Mouse (Mus musculus) adrenal gland, postnatal 4 days (tissue): ENCODE results near the gene Klk1b9. TPM values are rescaled to one million over a fixed set of nuclear protein-coding genes. Genes with fewer than 3 reads are reported as not detected.
"Not testable (repeated sequence)": the region's sequence is repeated elsewhere in the genome, so short reads cannot be mapped to it uniquely, and the experiment has no call there.

Experiments
- DNase-seq, 2 experiments: peaks; one replicate each; pipeline ENCODE4 v3.0.0; 2021 to 2022; ENCODE audit warnings: low spot score in 2 of 2, mixed read lengths in 2 of 2
- long read RNA-seq, 2 experiments: library from polyadenylated mRNA; stranded (forward); transcript quantifications; one replicate each; pipeline ENCODE4 v2.0.0; 2021
- total RNA-seq, 2 experiments: library from RNA; stranded (reverse); gene quantifications; 2 replicates each; pipeline ENCODE4 v1.2.3; 2021

The Klk1b9 gene
- total RNA-seq, result not detected
- long read RNA-seq, experiment 1, result 0 reads
- long read RNA-seq, experiment 2, result 0 reads

DNA sequence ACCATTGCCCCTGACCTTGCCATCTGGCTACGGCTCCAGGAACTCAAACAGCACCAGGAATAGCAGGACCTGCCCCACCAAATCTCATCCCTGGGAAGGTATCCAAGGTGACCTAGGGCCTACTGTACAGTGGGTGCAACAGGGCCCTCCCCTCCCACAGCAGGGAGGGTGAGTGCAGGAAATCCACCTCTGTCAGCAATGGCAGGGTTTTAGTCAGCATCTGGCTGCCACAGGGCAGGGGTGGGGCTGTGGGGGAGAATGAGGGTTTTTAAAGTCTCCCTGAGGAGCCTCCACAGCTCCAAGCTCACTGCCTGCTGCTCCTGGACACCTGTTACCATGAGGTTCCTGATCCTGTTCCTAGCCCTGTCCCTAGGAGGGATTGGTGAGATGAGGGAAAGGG, at the start of gene Klk1b9:
Klk1b9 (plus strand) TSS at position 301 of the 400 bp plus-strand sequence.
- not testable (repeated sequence) for DNase-seq

DNA sequence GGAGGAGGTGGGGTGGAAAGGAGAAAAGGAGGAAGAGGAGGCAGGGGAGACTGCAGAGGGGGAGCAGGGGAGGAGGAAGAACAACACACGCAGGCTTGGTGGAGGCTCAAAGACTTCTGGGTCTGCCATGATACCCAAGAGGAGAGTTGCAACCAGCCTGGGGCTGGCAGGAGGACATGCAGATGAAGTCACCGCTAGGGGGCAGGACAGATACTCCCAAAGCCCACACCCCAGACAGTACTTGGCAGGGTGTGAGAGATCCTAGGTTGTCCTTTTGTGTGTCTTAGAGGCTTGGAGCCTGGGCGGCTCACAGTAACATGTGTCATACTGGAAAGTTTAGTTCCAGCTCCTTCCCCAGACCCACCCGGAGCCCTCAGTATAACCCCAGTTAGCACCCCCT, 47.3 kb upstream of the Klk1b9 start:
- no peak for DNase-seq

DNA sequence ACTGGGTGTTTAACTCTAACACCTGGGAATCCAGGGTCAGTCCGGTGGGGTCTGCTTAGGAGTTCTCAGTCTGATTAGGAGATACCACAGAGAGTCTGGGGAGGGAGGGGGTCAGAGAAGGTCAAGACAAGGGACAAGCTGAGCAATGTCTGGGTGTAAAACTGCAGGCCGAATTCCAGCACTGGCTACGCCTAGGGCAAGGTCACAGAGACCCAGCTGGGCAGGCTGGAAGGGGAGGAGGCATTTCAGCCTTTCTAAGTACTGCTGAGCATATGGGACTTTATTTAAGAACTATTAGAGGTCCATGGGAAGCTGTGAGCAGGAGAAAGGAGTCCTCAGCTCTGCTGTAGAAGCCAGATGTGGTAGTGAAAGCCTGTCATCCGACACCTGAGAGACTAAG, 43.5 kb upstream of the Klk1b9 start:
- DNase-seq, result no peak

DNA sequence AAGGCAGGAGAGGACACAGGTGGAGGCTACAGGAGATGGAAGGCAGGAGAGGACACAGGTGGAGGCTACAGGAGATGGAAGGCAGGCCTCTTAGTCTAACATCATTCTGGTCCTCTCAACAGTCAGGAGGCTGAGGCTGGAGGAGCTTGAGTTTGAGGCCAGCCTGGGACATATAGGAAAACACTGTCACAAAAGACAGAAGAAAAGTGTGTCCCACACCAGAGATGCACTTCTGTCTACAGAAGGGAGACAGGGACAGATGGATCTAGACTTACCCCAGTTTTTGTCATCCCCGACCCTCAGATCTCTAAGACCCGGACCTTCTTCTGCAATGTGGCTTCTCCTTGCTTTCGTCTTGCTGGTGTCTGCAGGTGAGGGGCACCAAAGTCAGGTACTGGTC, 42.4 kb upstream of the Klk1b9 start, which contains the start of gene Klk15:
Klk15 (plus strand) TSS at position 301 of the 400 bp plus-strand sequence.
- no peak for DNase-seq

DNA sequence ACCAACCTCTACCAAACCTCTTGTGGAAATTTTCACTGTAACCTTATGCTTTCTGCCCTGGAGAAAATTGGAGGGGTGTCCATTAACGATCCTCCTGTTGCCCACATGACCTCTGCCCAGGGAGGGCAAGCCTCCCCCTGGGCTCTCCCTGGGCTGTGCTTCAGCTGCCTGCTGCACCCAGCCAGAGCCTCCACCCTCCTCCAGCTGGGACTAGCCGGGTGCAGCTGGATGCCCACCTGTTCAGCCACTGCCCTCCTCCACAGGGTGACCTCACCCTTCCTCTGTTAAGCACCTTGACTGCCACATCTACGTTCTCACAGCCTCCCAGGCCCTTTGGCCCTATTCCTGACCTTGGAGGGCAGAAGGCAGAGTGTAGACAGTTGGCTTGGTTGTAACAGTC, 41.1 kb upstream of the Klk1b9 start:
- no peak for DNase-seq

DNA sequence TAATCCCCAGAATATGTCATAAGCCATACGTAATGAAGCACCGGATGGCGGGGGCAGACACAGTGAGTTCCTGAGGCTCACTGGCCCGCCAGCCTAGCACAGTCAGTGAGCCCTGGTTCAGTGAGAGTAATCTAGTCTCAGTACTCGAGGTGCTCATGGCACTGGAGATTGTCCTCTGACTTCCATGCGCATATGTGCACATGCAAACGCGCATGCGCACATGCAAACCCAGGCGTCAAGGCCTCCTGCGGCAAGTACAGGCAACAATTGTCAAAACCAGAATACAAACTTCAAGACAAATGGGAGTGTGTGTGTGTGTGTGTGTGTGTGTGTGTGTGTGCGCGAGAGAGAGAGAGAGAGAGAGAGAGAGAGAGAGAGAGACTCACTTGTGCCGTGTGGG, 39.3 kb upstream of the Klk1b9 start:
- no peak for DNase-seq

DNA sequence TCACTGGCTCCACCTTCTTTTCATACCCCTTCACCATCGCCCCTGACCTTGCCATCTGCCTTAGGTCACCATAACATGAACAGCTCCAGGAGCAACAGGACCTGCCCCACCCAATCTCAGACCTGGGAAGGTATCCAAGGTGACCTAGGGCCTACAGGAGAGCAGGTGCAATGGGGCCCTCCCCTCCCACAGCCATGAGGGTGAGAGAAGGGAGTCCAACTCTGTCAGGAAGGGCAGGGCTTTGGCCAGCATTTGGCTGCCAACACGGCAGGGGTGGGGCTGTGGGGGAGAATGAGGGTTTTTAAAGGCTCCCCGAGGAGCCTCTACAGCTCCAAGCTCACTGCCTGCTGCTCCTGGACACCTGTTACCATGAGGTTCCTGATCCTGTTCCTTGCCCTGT, 33.6 kb upstream of the Klk1b9 start:
- DNase-seq, result not testable (repeated sequence)

DNA sequence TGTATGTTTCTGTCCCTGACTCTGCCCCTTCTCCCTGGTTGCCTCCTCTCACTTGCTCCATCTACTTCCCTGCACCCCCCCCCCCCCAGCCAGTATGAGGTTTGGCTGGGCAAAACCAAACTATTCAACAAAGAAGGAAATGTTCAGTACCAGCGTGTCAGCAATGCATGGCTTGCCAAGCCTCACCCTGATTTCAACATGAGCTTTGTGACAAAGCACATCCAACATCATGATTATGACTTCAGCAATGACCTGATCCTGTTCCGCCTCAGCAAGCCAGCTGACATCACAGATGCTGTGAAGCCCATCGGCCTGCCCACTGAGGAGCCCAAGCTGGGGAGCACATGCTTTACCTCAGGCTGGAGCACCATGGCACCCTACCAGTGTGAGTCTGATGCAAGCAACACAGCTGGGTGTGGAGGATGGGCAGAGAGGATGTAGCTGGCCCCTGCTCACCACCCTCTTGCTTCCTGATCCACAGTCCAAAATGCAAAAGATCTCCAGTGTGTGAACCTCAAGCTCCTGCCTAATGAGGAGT, 31.1 kb upstream of the Klk1b9 start:
- DNase-seq, result no peak

DNA sequence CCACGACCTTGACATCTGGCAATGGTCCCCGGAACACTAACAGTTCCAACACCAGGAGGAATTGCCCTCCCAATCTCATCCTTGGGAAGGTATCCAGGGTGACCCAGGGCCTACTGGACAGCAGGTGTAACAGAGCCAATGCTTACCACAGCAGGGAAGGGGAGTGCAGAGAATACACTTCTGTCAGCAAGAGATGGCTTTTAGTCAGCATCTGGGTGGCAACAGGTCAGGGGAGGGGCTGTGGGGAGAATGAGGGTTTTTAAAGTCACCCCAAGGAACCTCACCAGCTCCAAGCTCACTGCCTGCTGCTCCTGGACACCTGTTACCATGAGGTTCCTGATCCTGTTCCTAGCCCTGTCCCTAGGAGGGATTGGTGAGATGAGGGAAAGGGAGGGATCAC, 25.5 kb upstream of the Klk1b9 start, which contains the start of gene Klk1b8:
Klk1b8 (plus strand) TSS at position 301 of the 400 bp plus-strand sequence.
- no peak for DNase-seq

DNA sequence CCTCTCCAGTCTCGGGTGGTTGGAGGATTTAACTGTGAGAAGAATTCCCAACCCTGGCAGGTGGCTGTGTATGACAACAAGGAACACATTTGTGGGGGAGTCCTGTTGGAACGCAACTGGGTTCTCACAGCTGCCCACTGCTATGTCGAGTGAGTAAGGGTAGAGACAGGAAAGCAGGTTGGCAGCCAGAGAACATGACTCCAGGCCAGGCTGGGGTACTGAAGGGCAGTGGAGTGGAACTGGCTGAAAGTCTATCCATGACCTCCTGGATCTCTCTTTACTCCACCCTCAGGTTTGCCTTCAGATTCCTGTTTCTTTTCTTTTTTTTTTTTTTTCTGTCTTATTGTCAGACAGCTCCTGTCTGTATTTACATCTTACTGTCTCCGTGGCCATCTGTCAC, 23.2 kb upstream of the Klk1b9 start:
- no peak for DNase-seq

DNA sequence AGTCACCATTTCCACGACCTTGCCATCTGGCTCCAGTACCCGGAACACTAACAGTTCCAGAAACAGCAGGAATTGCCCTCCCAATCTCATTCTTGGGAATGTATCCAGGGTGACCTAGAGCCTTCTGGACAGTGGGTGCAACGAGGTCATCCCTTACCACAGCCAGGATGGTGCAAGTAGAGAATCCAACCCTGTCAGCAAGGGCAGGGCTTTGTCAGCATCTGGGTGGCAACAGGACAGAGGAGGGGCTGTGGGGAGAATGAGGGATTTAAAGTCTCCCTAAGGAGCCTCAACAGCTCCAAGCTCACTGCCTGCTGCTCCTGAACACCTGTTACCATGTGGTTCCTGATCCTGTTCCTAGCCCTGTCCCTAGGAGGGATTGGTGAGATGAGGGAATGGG, 9.4 kb upstream of the Klk1b9 start, which contains the start of gene Klk1b1:
Klk1b1 (plus strand) TSS at position 301 of the 400 bp plus-strand sequence.
- DNase-seq, result no peak

DNA sequence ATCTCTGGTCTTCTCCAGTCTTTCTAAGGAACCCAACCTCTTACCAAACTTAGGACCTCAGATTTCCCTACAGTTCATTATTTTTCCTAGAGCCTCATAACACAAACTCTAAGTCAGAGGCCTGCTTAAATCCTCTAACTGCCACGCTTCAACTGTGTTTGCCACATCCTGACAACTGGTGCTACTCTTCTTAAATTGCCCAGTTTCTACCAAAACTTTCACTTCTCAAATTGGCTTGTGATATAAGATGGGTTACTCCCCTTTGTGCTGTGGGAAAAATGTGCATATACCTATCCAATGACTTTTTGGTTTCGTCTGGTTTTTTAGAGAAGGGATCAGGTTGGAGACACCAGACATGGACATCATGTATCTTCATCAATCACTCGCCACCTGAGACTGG, 8.8 kb upstream of the Klk1b9 start:
- no peak for DNase-seq

DNA sequence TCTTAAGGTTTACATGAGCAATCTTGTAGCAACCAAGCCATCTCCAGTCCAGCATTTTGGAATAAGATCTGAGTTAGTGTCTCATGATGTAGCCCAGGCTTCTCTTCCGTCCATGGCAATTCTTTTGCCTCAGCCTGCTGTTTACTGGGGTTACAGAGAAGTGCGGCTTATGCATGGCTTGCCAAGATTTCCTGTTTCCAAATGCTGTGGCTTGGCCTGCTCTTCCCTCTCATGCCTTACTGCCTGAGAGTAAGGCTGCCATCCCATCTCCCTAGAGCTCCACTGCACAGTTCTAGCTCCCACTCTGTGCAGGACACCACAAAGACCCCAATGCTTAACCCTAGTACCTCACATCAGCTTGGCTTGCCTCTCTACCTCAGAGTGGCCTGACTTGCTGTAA, 8.2 kb upstream of the Klk1b9 start:
- DNase-seq, result no peak

DNA sequence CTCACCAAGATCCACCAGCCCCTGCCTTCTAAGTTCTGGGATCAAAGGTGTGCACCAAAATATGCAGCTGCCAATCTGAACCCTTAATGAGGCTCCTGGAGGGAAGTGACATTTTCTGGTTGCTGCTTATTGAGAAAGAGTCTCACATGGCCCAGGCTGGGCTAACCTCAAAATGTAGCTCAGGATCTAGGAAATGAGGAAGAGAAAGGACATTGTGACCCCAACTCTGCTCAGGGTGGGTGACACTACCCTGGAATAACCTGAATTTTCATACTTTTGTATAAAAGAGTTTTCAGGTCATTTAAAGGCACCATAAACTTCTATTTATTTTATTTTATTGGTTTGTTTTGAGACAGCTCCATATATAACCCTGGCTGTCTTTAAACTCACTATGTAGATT, 9.8 kb downstream of the Klk1b9 start:
- DNase-seq, result no peak

DNA sequence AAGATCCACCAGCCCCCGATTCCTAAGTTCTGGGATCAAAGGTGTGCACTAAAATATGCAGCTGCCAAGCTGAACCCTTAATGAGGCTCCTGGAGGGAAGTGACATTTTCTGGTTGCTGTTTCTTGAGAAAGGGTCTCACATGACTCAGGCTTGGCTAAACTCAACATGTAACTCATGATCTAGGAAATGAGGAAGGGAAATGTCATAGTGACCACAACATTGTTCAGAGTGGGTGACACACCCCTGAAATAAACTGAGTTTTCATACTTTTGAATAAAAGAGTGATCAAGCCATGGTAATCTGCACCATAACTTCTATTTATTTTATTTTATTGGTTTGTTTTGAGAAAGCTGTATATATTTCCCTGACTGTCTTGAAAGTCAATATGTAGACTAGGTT, 19.0 kb downstream of the Klk1b9 start:
- not testable (repeated sequence) for DNase-seq

DNA sequence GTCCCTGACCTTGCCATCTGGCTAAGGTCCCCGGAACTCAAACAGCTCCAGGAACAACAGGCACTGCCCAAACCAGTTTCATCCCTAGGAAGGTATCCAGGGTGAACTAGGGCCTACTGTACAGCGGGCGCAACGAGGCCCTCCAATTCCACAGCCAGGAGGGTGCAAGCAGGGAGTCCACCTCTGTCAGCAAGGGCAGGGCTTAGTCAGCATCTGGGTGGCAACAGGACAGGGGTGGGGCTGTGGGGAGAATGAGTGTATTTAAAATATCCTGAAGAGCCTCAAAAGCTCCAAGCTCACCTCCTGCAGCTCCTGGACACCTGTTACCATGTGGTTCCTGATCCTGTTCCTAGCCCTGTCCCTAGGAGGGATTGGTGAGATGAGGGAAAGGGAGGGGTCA, 19.7 kb downstream of the Klk1b9 start, which contains the start of gene Klk1b11:
Klk1b11 (plus strand) TSS at position 301 of the 400 bp plus-strand sequence.
- DNase-seq, result not testable (repeated sequence)

DNA sequence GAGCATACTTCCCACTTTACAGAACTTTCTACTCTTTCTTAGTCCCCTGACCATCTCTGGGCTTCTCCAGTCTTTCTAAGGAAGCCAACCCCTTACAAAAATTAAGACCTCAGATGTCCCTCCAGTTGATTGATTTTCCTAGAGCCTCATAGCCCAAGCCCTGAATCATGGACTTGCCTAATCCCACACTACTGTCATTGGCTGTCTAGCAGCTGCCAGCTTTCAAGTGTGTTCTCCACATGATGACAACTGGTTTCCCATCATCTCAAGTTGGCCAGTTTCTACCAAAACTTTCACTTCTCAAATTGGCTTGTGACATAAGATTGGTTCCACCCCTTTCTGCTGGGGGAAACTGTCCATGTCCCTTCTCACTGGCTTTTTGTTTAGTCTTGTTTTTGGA, 29.0 kb downstream of the Klk1b9 start:
- DNase-seq, result no peak

DNA sequence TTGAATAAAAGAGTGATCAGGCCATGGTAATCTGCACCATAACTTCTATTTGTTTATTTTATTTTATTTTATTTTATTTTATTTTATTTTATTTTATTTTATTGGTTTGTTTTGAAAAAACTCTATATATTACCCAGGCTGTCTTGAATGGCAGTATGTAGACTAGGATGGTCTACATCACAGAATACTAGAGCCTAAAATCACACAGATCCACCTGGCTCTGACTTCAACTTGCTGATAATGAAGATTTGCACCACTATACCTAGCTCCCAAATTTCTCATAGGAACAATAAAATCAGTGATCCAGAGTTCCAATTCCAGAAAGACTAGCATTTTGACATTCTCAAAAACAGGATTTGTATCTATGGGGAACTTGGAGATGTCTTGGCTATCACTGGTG, 36.0 kb downstream of the Klk1b9 start, which contains the start of gene Klk1b26:
Klk1b26 (plus strand) TSS at position 301 of the 400 bp plus-strand sequence.
- DNase-seq, result not testable (repeated sequence)

DNA sequence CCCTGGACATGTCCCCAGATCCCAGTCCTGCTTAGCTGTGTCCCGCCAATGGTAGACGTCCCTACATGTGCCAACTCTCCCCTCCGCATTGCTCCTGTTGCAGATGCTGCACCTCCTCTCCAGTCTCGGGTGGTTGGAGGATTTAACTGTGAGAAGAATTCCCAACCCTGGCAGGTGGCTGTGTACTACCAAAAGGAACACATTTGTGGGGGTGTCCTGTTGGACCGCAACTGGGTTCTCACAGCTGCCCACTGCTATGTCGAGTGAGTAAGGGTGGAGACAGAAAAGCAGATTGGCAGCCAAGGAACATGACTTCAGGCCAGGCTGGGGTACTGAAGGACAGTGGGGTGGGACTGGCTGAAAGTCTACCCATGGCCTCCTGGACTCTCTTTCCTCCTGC, 38.8 kb downstream of the Klk1b9 start:
- DNase-seq, result not testable (repeated sequence)

DNA sequence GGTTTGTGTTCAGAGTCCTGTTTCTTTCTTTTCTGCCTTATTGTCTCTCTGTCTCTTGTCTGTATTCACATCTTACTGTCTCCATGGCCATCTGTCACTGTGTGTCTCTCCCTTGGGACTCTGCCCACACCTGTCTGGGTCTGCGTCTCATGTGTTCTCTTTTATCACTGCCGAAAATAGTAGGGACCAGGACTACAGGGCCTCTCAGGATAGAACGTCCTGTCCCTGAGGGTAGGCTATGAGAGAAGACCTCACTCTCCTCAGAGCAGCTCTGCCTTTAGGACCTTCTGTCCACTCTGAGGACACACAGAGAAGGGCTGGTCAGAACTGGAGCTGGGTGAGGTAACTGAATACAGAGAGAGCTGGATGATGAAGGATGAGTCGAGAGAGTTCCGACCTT, 39.2 kb downstream of the Klk1b9 start:
- no peak for DNase-seq
